19 mouse cellular contexts compared by ENCODE assay signal in the genomic region with DNA sequence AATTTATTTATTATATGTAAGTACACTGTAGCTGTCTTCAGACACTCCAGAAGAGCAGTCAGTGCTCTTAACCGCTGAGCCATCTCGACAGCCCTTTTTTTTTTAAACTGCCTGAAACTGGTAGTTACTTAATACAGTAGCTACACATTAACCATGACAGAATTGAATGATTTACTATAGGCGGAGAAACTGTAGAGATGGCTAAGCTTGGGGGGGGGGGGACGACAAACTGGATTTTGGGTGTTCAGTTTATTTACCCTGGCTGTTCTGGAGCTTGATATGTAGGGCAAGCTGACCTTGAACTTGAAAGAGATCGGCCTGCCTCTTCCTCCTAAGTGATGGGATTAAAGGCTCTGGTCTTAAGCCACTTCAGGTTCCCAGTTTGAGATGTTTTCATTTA. TPM values are rescaled to one million over a fixed set of nuclear protein-coding genes. Genes with fewer than 3 reads are reported as not detected.
"Had no signal": no experiment of that assay in that cellular context is flagged by ENCODE, and none has a peak within 500 bp of the region (broad histone marks: within the 10 kb centered on the region; RNA-seq: fewer than 3 reads in every experiment).

No protein-coding gene starts in this region.

- H3K9ac ChIP-seq: lung, embryonic 15.5 days; midbrain, embryonic 13.5 days; midbrain, embryonic 15.5 days; neural tube, embryonic 12.5 days; stomach, embryonic 15.5 days had no signal

- H3K9me3 ChIP-seq: lung, embryonic 15.5 days; megakaryocyte, embryonic 14.5 days; midbrain, embryonic 13.5 days; midbrain, embryonic 15.5 days; neural tube, embryonic 12.5 days; stomach, embryonic 15.5 days had no signal

- H3K27ac ChIP-seq: lung, embryonic 15.5 days; macrophage; midbrain, embryonic 13.5 days; midbrain, embryonic 15.5 days; neural tube, embryonic 12.5 days; stomach, embryonic 15.5 days; stomach, postnatal 0 days had no signal

- ATAC-seq: lung, postnatal 0 days; midbrain, embryonic 13.5 days; midbrain, embryonic 15.5 days had no signal

- H3K4me3 ChIP-seq: lung, embryonic 15.5 days; megakaryocyte, embryonic 14.5 days; midbrain, embryonic 13.5 days; midbrain, embryonic 15.5 days; neural tube, embryonic 12.5 days; stomach, embryonic 15.5 days had no signal

- H3K27me3 ChIP-seq: lung, embryonic 15.5 days; megakaryocyte, embryonic 14.5 days; midbrain, embryonic 13.5 days; midbrain, embryonic 15.5 days; neural tube, embryonic 12.5 days; stomach, embryonic 15.5 days had no signal

- H3K36me3 ChIP-seq: midbrain, embryonic 13.5 days had no signal

- H3K4me2 ChIP-seq: lung, embryonic 15.5 days; midbrain, embryonic 11.5 days; midbrain, embryonic 13.5 days; midbrain, embryonic 15.5 days; neural tube, embryonic 12.5 days; stomach, embryonic 15.5 days had no signal

- DNase-seq: lung, adult 2 months; lung, postnatal 14 days; lung, postnatal 36 days; right cerebral cortex, postnatal 14 days; thymus, adult 2 months; thymus, postnatal 25 days; thymus, postnatal 4 days had no signal

RNA-seq across cellular contexts. Expression of a gene that starts 31.4 kb away (rescaled TPM):
- total RNA-seq: megakaryocyte progenitor cell, adult 5-6 weeks had no signal
- polyA plus RNA-seq: macrophage; spleen, adult 2 months had no signal
